Mouse (Mus musculus) spleen, postnatal 4 days (tissue): ENCODE data around the gene Taok1.
"Not testable (repeated sequence)": the region's sequence is repeated elsewhere in the genome, so short reads cannot be mapped to it uniquely, and the experiment has no call there.

Experiments used
- DNase-seq, 2 experiments: peaks; one replicate each; pipeline ENCODE4 v3.0.0; 2022; ENCODE audit warnings: low spot score in 2 of 2

Taok1 gene

GRCm38 (mm10) chr11:77585201-77585600, 22.4 kb downstream of the Taok1 start:
- no peak for DNase-seq

- no peak for DNase-seq
These were observed 62.4 kb downstream of the Taok1 start for GRCm38 (mm10) chr11:77545261-77545660.

DNA sequence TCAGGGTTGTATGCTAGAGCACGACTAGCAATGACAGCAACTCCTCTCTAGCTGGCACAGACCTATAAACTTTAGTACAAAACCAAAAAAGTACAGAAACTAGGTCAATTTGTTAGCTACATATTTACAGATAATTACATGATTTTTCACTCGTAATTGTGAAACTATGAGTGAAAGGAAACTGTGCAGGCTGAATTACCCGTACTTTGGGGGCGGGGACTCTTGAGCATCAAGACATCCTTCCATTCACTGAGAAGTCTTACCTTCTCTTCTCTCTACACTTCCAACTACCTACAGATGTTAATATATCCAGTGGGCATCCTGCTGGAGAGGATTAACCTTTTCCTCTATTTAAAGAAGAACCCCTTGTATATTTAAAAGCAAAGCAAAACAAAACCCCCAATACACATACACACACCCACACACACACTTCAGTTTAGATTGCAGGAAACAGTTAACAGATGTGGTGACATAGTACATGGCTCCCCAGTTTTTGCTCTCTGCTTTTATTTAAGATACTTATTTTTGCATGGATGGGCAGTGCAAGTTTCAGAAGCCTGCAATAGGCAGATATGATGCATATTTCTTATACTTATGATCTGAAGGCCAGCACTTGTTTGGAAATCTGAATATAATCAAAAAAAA, 75.3 kb downstream of the Taok1 start:
- no peak for DNase-seq

- DNase-seq = no peak
These were observed 76.8 kb downstream of the Taok1 start for GRCm38 (mm10) chr11:77530862-77531261.

DNA sequence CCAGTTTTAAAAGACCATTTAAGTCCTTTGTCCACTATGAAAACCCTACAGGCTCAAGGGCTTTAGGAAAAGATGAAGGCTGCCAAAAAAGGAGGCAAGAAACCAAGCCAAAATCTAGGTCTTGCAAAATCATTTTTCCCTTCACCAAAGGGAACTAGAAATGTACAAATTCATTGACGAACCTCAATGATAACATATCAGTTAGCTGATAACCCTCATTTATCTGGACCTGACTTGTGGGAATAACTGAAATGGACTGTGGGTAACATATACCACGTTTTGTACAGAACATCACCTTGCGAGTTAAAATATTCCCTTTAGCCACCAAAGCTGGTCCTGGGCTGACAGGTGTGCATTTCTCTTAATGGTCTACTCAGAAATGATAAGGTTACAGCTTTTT, 78.0 kb downstream of the Taok1 start:
- no peak for DNase-seq

GRCm38 (mm10) chr11:77528420-77528819, 79.2 kb downstream of the Taok1 start:
- not testable (repeated sequence) for DNase-seq

DNA sequence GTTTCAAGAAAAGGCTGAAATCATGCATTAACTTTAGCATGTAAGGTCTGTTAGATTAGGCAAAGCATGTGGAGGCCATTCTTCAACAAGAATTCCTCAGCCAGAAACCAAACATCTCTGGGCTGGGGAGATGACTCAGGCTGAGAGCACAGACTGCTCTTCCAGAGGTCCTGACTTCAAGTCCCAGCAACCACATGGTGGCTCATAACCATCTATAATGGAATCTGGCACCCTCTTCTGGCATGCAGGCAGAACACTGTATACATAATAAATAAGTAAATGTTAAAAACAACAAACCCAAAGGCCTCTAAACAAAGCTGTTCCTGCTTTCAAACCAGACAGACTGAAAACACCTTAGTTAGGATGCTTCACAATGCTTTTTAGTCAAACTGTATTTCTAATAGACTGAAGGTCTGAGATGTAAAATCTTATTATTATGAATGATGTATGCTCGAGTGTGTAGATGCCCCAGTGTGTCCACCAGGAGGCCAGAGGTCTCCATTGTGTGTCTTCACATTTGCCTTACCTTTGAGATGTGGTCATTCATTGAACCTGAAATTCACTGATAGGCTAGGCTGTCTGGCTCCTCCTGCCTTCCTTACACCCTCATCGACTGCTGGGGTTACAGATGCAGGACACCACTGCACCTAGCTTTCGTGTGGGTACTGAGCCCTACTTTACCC, 81.7 kb downstream of the Taok1 start:
- no peak for DNase-seq

GRCm38 (mm10) chr11:77520601-77521529, 86.8 kb downstream of the Taok1 start:
- DNase-seq = peak; percentile 48 to 69

DNA sequence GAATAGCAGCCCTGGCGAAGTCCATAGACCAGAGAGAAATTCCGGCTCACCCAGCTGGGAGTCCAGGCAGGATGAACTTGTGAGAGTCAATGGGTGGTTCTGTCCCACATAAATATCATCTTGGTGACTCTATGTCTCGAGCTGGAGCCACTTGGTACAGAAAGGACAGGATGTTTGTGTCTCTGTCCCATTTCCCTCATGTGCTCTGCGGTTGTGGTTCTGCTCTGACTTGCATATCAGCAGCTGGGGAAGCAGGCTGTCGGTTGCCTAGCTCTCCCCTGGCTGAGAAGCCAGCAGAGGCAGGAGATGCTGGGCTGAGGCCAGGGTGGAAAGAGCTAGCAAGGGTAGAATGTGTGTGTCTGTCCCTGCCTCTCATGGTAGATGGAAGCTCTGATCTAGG, 88.6 kb downstream of the Taok1 start, which contains the start of gene Gm10392:
Gene Gm10392 (minus strand): TSS at position 156 of the 400 bp plus-strand sequence.
- peak; percentile 46 to 76 for DNase-seq

DNA sequence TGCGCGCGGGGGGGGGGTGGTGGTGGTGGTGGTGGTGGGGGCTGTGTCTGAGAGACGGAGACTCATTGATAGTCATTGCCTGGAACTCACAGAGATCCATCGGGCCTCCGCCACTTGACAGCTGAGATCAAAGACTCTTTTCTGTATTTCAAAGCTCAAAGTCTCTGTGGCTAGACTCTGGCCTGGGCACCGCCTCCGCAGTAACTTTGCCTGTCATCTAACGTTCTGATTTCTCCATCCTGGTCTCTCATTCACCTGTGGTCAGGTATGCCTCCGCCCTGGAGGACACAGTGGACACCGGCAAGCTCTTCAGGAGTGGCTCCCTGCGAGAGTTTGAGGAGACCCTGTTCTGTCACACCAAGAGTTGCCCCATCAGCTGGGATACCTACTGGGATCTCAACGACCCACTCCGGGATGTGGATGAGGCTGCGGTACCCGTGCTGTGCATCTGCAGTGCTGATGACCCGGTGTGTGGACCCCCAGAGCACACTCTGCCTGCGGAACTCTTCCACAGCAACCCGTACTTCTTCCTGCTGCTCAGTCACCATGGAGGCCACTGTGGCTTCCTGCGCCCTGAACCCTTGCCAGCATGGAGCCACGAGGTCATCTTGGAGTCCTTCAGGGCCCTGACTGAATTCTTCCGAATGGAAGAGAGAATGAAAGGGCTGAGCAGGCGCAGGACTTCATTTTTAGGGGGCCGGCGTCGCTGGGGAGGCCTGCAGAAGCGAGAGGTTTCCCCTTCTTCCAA, 89.4 kb downstream of the Taok1 start:
- peak; percentile 19 to 68 for DNase-seq

GRCm38 (mm10) chr11:77516553-77517425, 90.8 kb downstream of the Taok1 start:
- peak in 1 of 2 experiments; percentile 56 for DNase-seq

- DNase-seq = peak; percentile 43 to 74
These were observed 91.7 kb downstream of the Taok1 start, which contains the start of gene Trp53i13 for GRCm38 (mm10) chr11:77515637-77516552. Gene Trp53i13, minus strand, starts transcription at chr11:77515980.

DNA sequence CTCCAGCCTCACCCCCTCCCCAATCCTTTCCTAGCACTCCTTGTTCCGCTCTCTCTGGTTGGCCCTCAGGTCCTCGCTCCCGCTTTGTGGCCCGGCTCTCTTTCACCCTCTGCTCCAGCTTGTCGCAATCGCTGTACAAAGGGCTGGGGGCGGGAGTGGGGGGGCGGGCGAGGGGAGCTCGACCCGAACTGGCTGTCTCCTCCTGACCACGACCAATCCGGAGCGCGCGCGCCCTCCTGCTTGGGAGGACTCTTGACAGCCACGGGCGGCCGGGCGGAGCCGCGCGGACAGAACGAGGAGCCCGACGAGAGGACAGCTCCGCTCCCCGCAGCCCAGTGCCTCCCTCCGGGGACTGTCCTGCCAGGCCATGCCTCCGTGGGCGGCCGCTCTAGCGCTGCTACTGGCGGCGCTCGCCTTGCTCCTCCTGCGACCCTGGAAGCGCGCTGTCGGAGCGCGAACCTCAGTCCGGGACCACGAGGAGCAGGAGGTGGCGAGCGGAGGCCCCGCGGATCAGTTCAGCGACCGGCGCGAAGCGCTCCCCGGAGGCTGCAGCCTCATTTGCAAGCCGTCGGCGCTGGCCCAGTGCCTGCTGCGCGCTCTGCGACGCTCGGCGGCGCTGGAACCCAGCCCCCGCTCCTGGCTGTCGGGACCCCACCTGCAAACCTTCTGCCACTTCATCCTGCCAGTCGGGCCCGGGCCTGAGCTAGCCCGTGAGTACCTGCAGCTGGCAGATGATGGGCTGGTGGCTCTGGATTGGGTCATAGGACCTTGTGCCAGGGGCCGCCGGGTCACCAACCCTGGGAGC, 92.6 kb downstream of the Taok1 start, which contains the start of gene Abhd15:
Gene Abhd15 (plus strand): TSS at position 290 of the 805 bp plus-strand sequence.
- DNase-seq = peak; percentile 70 to 88

GRCm38 (mm10) chr11:77514281-77514831, 93.3 kb downstream of the Taok1 start:
- peak; percentile 57 to 80 for DNase-seq

DNA sequence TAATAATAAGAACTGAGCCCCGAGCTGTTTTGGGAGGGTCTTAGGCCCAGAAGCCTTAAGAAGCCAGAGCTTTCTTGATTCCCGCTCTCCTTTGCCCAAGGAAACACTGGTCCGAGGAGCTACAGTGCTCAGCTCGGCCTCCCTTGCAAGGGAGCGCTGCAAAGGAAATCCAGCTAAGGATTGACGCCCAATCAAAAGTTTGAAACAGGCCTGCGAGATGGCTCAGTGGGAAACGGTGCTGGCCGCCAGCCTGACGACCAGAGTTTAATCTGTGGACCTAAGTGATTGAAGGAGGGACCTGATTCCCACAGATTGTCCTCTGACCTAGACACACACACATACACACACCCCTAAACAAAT, 93.8 kb downstream of the Taok1 start:
- DNase-seq = peak; percentile 15 to 63

DNA sequence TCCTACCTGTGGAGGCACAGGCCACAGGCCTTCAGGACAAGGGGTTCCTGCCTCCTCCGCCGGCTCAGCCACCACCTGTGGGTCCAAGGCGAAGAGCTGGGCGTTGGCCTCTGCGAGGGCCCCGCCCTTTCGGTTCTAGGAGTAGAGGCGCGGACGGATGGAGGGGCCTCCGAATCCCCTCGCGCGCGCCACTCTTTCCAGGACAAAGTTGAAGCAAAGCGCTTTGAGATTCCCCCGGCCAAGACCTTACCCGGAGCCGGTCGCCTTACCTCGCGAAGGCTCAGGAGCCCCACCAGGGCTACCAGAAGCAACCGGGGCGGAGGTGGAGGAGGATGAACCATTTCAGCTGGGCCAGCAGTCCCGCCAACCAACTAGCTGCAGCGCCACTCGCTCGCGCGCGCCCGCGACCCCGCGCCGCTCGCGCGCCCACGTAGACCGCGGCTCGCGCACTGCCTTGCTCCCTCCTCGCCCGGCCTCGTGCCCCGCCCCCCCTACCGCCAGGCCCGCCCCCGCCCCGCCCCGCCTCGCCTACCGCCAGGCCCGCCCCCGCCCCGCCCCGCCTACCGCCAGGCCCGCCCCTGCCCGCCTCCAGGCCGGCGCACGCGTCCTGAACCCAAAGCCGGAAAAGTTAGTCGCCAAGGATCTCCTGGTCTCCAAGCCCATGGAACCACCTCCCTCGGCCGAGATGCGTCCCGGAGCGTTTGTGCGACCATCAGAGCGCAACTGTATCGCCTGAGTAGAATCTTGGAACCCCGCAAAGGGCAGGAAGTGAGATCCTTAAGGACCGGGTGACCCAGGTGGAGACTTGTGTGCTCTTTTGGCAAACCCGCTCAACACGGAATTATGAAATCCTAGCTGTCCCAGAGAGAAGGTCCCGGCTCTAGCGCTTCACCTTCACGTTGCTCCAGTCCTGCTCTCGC, 94.5 kb downstream of the Taok1 start:
- DNase-seq = peak; percentile 82 to 91

DNA sequence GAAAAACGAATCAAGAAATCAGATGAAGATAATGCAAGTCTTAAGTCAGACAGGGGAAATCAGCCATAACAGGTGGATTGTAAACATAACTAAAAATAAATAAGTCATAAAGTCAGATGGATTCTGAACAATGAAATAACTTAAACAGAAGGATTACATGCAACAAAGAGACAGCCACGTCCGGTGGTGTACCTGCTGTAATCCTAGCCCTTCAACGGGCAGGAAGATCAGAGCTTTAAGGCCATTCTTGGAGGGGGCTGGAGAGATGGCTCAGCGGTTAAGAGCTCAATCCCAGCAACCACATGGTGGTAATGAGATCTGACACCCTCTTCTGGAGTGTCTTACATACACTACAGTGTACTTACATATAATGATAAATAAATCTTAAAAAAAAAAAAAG, 96.3 kb downstream of the Taok1 start:
- peak in 1 of 2 experiments; percentile 54 for DNase-seq
